Comparison of ENCODE assay signal across 38 mouse cellular contexts in genomic region chr6:83631815-83632214, GRCm38 (mm10). TPM values are rescaled to one million over a fixed set of nuclear protein-coding genes. Genes with fewer than 3 reads are reported as not detected.
"Had no signal": no experiment of that assay in that cellular context is flagged by ENCODE, and none has a peak within 500 bp of the region (broad histone marks: within the 10 kb centered on the region; RNA-seq: fewer than 3 reads in every experiment).

No protein-coding gene starts in this region.

- ATAC-seq: forebrain, postnatal 0 days; hindbrain, postnatal 0 days; intestine, embryonic 16.5 days had no signal

- H3K9ac ChIP-seq: forebrain, postnatal 0 days; heart, embryonic 12.5 days; hindbrain, embryonic 13.5 days; hindbrain, embryonic 15.5 days; kidney, embryonic 15.5 days; limb, embryonic 13.5 days; limb, embryonic 15.5 days had no signal

- H3K9me3 ChIP-seq: hindbrain, embryonic 13.5 days; hindbrain, embryonic 15.5 days; kidney, embryonic 15.5 days; limb, embryonic 13.5 days; limb, embryonic 15.5 days had no signal

- H3K27ac ChIP-seq: heart, adult 2 months; hindbrain, embryonic 13.5 days; hindbrain, embryonic 15.5 days; hindbrain, postnatal 0 days; kidney, embryonic 15.5 days; kidney, postnatal 0 days; limb, embryonic 13.5 days; limb, embryonic 15.5 days had no signal

- H3K36me3 ChIP-seq: heart, embryonic 12.5 days; hindbrain, embryonic 13.5 days; hindbrain, embryonic 15.5 days; kidney, embryonic 15.5 days; limb, embryonic 13.5 days; limb, embryonic 15.5 days had no signal

- DNase-seq: forebrain, postnatal 0 days; gastrocnemius, postnatal 14 days; gastrocnemius, postnatal 36 days; heart, adult 2 months; heart, postnatal 10 days; kidney, adult 11 months; kidney, adult 2 months; kidney, adult 9 months; kidney, postnatal 14 days; kidney, postnatal 36 days; layer of hippocampus, adult 9-11 months; layer of hippocampus, postnatal 36 days; left cerebral cortex, postnatal 4 days had no signal

- H3K4me3 ChIP-seq: heart, adult 2 months; heart, embryonic 12.5 days; hindbrain, embryonic 13.5 days; hindbrain, embryonic 15.5 days; kidney, embryonic 15.5 days; limb, embryonic 13.5 days; limb, embryonic 15.5 days had no signal

- H3K4me2 ChIP-seq: heart, embryonic 12.5 days; hindbrain, embryonic 13.5 days; hindbrain, embryonic 15.5 days; kidney, embryonic 15.5 days; limb, embryonic 13.5 days; limb, embryonic 15.5 days had no signal

- H3K27me3 ChIP-seq: hindbrain, embryonic 15.5 days had no signal

- H3K4me1 ChIP-seq: hindbrain, embryonic 13.5 days; hindbrain, embryonic 15.5 days; kidney, embryonic 15.5 days; limb, embryonic 13.5 days; limb, embryonic 15.5 days had no signal

RNA-seq across cellular contexts. Expression of gene Clec4f, which starts 24.2 kb away (rescaled TPM):
- total RNA-seq: forebrain, postnatal 0 days; gastrocnemius, adult 18-20 months; gastrocnemius, adult 8-10 months; gastrocnemius, postnatal 14 days; gastrocnemius, postnatal 36 days; heart, postnatal 10 days; heart, postnatal 25 days; hematopoietic stem cell, adult 5-6 weeks; layer of hippocampus, adult 18-20 months; layer of hippocampus, adult 8-10 months; layer of hippocampus, postnatal 14 days; layer of hippocampus, postnatal 36 days; left cerebral cortex, adult 18-20 months; left cerebral cortex, adult 8-10 months; left cerebral cortex, postnatal 25 days had no signal
- polyA plus RNA-seq: gonadal fat pad, adult 2 months; heart, adult 2 months; hindbrain, embryonic 11.5 days; hindbrain, embryonic 13.5 days; hindbrain, embryonic 15.5 days; hindbrain, postnatal 0 days; intestine, embryonic 14.5 days; kidney, adult 2 months; kidney, postnatal 0 days; large intestine, adult 2 months; limb, embryonic 11.5 days; limb, embryonic 13.5 days; limb, embryonic 15.5 days had no signal

RNA-seq across cellular contexts. Expression of gene Cd207, which starts 45.8 kb away (rescaled TPM):
- total RNA-seq: forebrain, postnatal 0 days; gastrocnemius, adult 18-20 months; gastrocnemius, adult 8-10 months; gastrocnemius, postnatal 14 days; hematopoietic stem cell, adult 5-6 weeks; hindbrain, postnatal 0 days; layer of hippocampus, adult 18-20 months; layer of hippocampus, adult 8-10 months; layer of hippocampus, postnatal 14 days; layer of hippocampus, postnatal 36 days; left cerebral cortex, adult 18-20 months; left cerebral cortex, postnatal 10 days; left cerebral cortex, postnatal 25 days; left cerebral cortex, postnatal 4 days had no signal
- polyA plus RNA-seq: forebrain, postnatal 0 days; gonadal fat pad, adult 2 months; heart, embryonic 12.5 days; hindbrain, embryonic 11.5 days; hindbrain, embryonic 13.5 days; hindbrain, embryonic 15.5 days; hindbrain, postnatal 0 days; intestine, embryonic 14.5 days; intestine, embryonic 16.5 days; kidney, embryonic 15.5 days; kidney, postnatal 0 days; large intestine, adult 2 months; limb, embryonic 11.5 days; limb, embryonic 13.5 days; limb, embryonic 15.5 days had no signal
